Mouse (Mus musculus) megakaryocyte-erythroid progenitor cell, adult 5-6 weeks (primary cell): ENCODE measurements around the gene Rnf151. TPM values are rescaled to one million over a fixed set of nuclear protein-coding genes. Genes with fewer than 3 reads are reported as not detected.
"Not testable (repeated sequence)": the region's sequence is repeated elsewhere in the genome, so short reads cannot be mapped to it uniquely, and the experiment has no call there.

Experiments
- ATAC-seq: replicated peaks from 2 replicates; pipeline ENCODE4 v1.8.0; 2016; ENCODE audit warnings: mild to moderate bottlenecking, inconsistent platforms; ENCODE audit not compliant: severe bottlenecking, poor library complexity, low FRiP score, low TSS enrichment
- total RNA-seq, 2 experiments: library from RNA; stranded (forward) in 1 of 2; stranded (reverse) in 1 of 2; fragments of 200-1000, 215-1000 nt in 1 of 2; fragments of >200 nt in 1 of 2; fragmentation: Nextera tagmentation in 1 of 2; gene quantifications; 2 replicates each; pipeline ENCODE4 v1.2.3; 2014 to 2017

Rnf151 gene
- total RNA-seq, 2 experiments from 2014 or later = not detected

- no peak for ATAC-seq
Measured at GRCm38 (mm10) chr17:24734513-24734912, 16.6 kb upstream of the Rnf151 start.

- no peak for ATAC-seq
Measured at GRCm38 (mm10) chr17:24733434-24734050, 15.7 kb upstream of the Rnf151 start.

- ATAC-seq = no peak
Measured at GRCm38 (mm10) chr17:24732233-24732935, 14.5 kb upstream of the Rnf151 start.

- ATAC-seq = no peak
Measured at GRCm38 (mm10) chr17:24730787-24731186, 12.9 kb upstream of the Rnf151 start.

GRCm38 (mm10) chr17:24729067-24729466 is 11.2 kb upstream of the Rnf151 start:
- no peak for ATAC-seq

GRCm38 (mm10) chr17:24728184-24728583 is 10.3 kb upstream of the Rnf151 start:
- ATAC-seq = no peak

GRCm38 (mm10) chr17:24727618-24728017 is 9.8 kb upstream of the Rnf151 start, which contains the start of gene Rpl3l:
Gene Rpl3l, plus strand, starts transcription at chr17:24727820.
- ATAC-seq = no peak

GRCm38 (mm10) chr17:24725637-24726390 is 8.0 kb upstream of the Rnf151 start:
- no peak for ATAC-seq

GRCm38 (mm10) chr17:24724184-24724583 is 6.3 kb upstream of the Rnf151 start, which contains the start of gene Ndufb10:
Gene Ndufb10, minus strand, starts transcription at chr17:24724478.
- ATAC-seq = peak; percentile 57

- ATAC-seq = peak; percentile 36
Measured at GRCm38 (mm10) chr17:24723881-24724180, 6.0 kb upstream of the Rnf151 start.

- no peak for ATAC-seq
Measured at GRCm38 (mm10) chr17:24723122-24723880, 5.4 kb upstream of the Rnf151 start.

GRCm38 (mm10) chr17:24722220-24722924 is 4.5 kb upstream of the Rnf151 start:
- no peak for ATAC-seq

- not testable (repeated sequence) for ATAC-seq
Measured at GRCm38 (mm10) chr17:24721383-24721955, 3.6 kb upstream of the Rnf151 start.

GRCm38 (mm10) chr17:24720616-24721015 is 2.8 kb upstream of the Rnf151 start:
- ATAC-seq = not testable (repeated sequence)

- peak; percentile 80 for ATAC-seq
Measured at GRCm38 (mm10) chr17:24719494-24720222, 1.8 kb upstream of the Rnf151 start.

GRCm38 (mm10) chr17:24718938-24719337 is 1.1 kb upstream of the Rnf151 start:
- ATAC-seq = not testable (repeated sequence)

GRCm38 (mm10) chr17:24716166-24716682 is 1.6 kb downstream of the Rnf151 start:
- ATAC-seq = no peak

GRCm38 (mm10) chr17:24715556-24715955 is 2.3 kb downstream of the Rnf151 start:
- ATAC-seq = no peak
